Mouse (Mus musculus): ENCODE results near the gene Hist1h2af. TPM values are rescaled to one million over a fixed set of nuclear protein-coding genes. Genes with fewer than 3 reads are reported as not detected.

Gene Hist1h2af
- polyA plus RNA-seq, 1 experiment from 2014 or later = 5.4 TPM

GRCm38 (mm10) chr13:23503797-23504196, 29.9 kb upstream of the Hist1h2af start:
- no peaks in the 10 kb centered on the region for H3K9me3 ChIP-seq (ENCODE audit: control insufficient read depth, low read length)
- no peaks in the 10 kb centered on the region for H3K36me3 ChIP-seq (ENCODE audit: control insufficient read depth, insufficient read depth, low read length)
- peaks cover 14 to 27% of the 10 kb centered on the region in 2 experiments; a peak in 3 of 4 replicates for H3K4me1 ChIP-seq (ENCODE audit: control insufficient read depth in 2 of 2, insufficient read depth in 2 of 2, low read length in 2 of 2)
- no peak overlapping the region for H3K4me3 ChIP-seq (ENCODE audit: control insufficient read depth in 1 of 2, insufficient read depth in 1 of 2, low read depth in 1 of 2, low read length in 2 of 2)
- WGBS = 3% methylated on average over 9 of the region's 9 CpGs
- no peak overlapping the region for H3K9ac ChIP-seq (ENCODE audit: low read length)
- H3K4me2 ChIP-seq (ENCODE audit: low read length) = peak overlapping the region; percentile 23; the same call in 1 of the 2 replicates
- ATAC-seq (ENCODE audit: insufficient number of reproducible peaks, insufficient read depth, low FRiP score, low read depth) = no peak
- H3K27ac ChIP-seq (replicated peaks in 1 of 2; ENCODE audit: control insufficient read depth in 1 of 2, insufficient read depth in 1 of 2, low read depth in 2 of 2, low read length in 2 of 2) = no peak overlapping the region
- no peaks in the 10 kb centered on the region for H3K27me3 ChIP-seq (ENCODE audit: control insufficient read depth, insufficient read depth, low read length)

GRCm38 (mm10) chr13:23505662-23506345, 27.9 kb upstream of the Hist1h2af start:
- no peak for ATAC-seq (ENCODE audit: insufficient number of reproducible peaks, insufficient read depth, low FRiP score, low read depth)
- H3K27ac ChIP-seq (replicated peaks in 1 of 2; ENCODE audit: control insufficient read depth in 1 of 2, insufficient read depth in 1 of 2, low read depth in 2 of 2, low read length in 2 of 2) = peak overlapping the region; percentile 35 to 57; a peak in 3 of 4 replicates
- WGBS = 8% methylated on average over 14 of the region's 14 CpGs
- H3K4me2 ChIP-seq (ENCODE audit: low read length) = peak overlapping the region; percentile 63
- peaks cover 14 to 27% of the 10 kb centered on the region in 2 experiments for H3K4me1 ChIP-seq (ENCODE audit: control insufficient read depth in 2 of 2, insufficient read depth in 2 of 2, low read length in 2 of 2)
- peak overlapping the region; percentile 68 for H3K9ac ChIP-seq (ENCODE audit: low read length)
- H3K4me3 ChIP-seq (ENCODE audit: control insufficient read depth in 1 of 2, insufficient read depth in 1 of 2, low read depth in 1 of 2, low read length in 2 of 2) = peak overlapping the region; percentile 33 to 40
- H3K27me3 ChIP-seq (ENCODE audit: control insufficient read depth, insufficient read depth, low read length) = no peaks in the 10 kb centered on the region
- no peaks in the 10 kb centered on the region for H3K36me3 ChIP-seq (ENCODE audit: control insufficient read depth, insufficient read depth, low read length)
- no peaks in the 10 kb centered on the region for H3K9me3 ChIP-seq (ENCODE audit: control insufficient read depth, low read length)

DNA sequence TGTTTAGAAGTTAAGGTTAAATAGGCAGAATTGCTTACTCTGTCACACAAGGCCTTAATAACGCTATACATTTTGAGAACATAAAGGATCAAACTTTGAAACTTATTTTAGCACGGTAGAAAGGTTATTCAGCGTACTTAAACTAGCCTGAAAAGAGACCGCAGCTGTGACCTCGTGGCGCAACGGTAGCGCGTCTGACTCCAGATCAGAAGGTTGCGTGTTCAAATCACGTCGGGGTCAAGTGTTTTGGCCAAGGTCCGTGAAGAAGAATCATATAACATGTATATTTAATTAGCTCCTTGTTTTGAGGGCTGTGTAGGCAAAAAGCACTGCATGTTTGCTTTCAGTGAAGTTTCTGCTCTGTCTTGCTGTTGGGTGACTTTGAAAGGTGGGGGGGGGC, 27.4 kb upstream of the Hist1h2af start:
- Histone ChIP-seq H3K36me3 (ENCODE audit: control insufficient read depth, insufficient read depth, low read length) (no peaks in the 10 kb centered on the region), H3K27ac (replicated peaks in 1 of 2; ENCODE audit: control insufficient read depth in 1 of 2, insufficient read depth in 1 of 2, low read depth in 2 of 2, low read length in 2 of 2) (peak overlapping the region in 1 of 2 experiments; percentile 35; a peak in 1 of 4 replicates), H3K4me1 (ENCODE audit: control insufficient read depth in 2 of 2, insufficient read depth in 2 of 2, low read length in 2 of 2) (peaks cover 14 to 27% of the 10 kb centered on the region in 2 experiments), H3K9me3 (ENCODE audit: control insufficient read depth, low read length) (no peaks in the 10 kb centered on the region), H3K27me3 (ENCODE audit: control insufficient read depth, insufficient read depth, low read length) (no peaks in the 10 kb centered on the region), H3K9ac (ENCODE audit: low read length) (peak overlapping the region; percentile 68), H3K4me3 (ENCODE audit: control insufficient read depth in 1 of 2, insufficient read depth in 1 of 2, low read depth in 1 of 2, low read length in 2 of 2) (peak overlapping the region in 1 of 2 experiments; percentile 33; a peak in 2 of 4 replicates), H3K4me2 (ENCODE audit: low read length) (peak overlapping the region; percentile 63)
- ATAC-seq (ENCODE audit: insufficient number of reproducible peaks, insufficient read depth, low FRiP score, low read depth) = no peak
- WGBS = 10% methylated on average over 13 of the region's 13 CpGs

GRCm38 (mm10) chr13:23506819-23507515, 26.7 kb upstream of the Hist1h2af start:
- no peaks in the 10 kb centered on the region for H3K36me3 ChIP-seq (ENCODE audit: control insufficient read depth, insufficient read depth, low read length)
- ATAC-seq (ENCODE audit: insufficient number of reproducible peaks, insufficient read depth, low FRiP score, low read depth) = no peak
- no peak overlapping the region for H3K4me3 ChIP-seq (ENCODE audit: control insufficient read depth in 1 of 2, insufficient read depth in 1 of 2, low read depth in 1 of 2, low read length in 2 of 2)
- H3K27me3 ChIP-seq (ENCODE audit: control insufficient read depth, insufficient read depth, low read length) = no peaks in the 10 kb centered on the region
- WGBS = 30% methylated on average over 14 of the region's 14 CpGs
- no peaks in the 10 kb centered on the region for H3K9me3 ChIP-seq (ENCODE audit: control insufficient read depth, low read length)
- H3K27ac ChIP-seq (replicated peaks in 1 of 2; ENCODE audit: control insufficient read depth in 1 of 2, insufficient read depth in 1 of 2, low read depth in 2 of 2, low read length in 2 of 2) = peak overlapping the region in 1 of 2 experiments; percentile 9; a peak in 1 of 4 replicates
- peak overlapping the region; percentile 63 for H3K4me2 ChIP-seq (ENCODE audit: low read length)
- H3K4me1 ChIP-seq (ENCODE audit: control insufficient read depth in 2 of 2, insufficient read depth in 2 of 2, low read length in 2 of 2) = peaks cover 14 to 23% of the 10 kb centered on the region in 2 experiments
- no peak overlapping the region for H3K9ac ChIP-seq (ENCODE audit: low read length)

GRCm38 (mm10) chr13:23510127-23510526, 23.6 kb upstream of the Hist1h2af start:
- no peak for ATAC-seq (ENCODE audit: insufficient number of reproducible peaks, insufficient read depth, low FRiP score, low read depth)
- 27% methylated on average over 1 of the region's 1 CpGs for WGBS

GRCm38 (mm10) chr13:23513517-23513916, 20.2 kb upstream of the Hist1h2af start:
- H3K4me1 ChIP-seq (ENCODE audit: control insufficient read depth in 2 of 2, insufficient read depth in 2 of 2, low read length in 2 of 2) = peaks cover 3 to 9% of the 10 kb centered on the region in 2 experiments; a peak in 2 of 4 replicates
- H3K27me3 ChIP-seq (ENCODE audit: control insufficient read depth, insufficient read depth, low read length) = no peaks in the 10 kb centered on the region
- no peak overlapping the region for H3K4me2 ChIP-seq (ENCODE audit: low read length)
- H3K9ac ChIP-seq (ENCODE audit: low read length) = no peak overlapping the region
- H3K27ac ChIP-seq (replicated peaks in 1 of 2; ENCODE audit: control insufficient read depth in 1 of 2, insufficient read depth in 1 of 2, low read depth in 2 of 2, low read length in 2 of 2) = no peak overlapping the region
- H3K9me3 ChIP-seq (ENCODE audit: control insufficient read depth, low read length) = no peaks in the 10 kb centered on the region
- no peak for ATAC-seq (ENCODE audit: insufficient number of reproducible peaks, insufficient read depth, low FRiP score, low read depth)
- H3K36me3 ChIP-seq (ENCODE audit: control insufficient read depth, insufficient read depth, low read length) = no peaks in the 10 kb centered on the region
- H3K4me3 ChIP-seq (ENCODE audit: control insufficient read depth in 1 of 2, insufficient read depth in 1 of 2, low read depth in 1 of 2, low read length in 2 of 2) = no peak overlapping the region
- WGBS = 68% methylated on average over 1 of the region's 1 CpGs

More at GRCm38 (mm10) chr13:23510127-23510526, 23.6 kb upstream of the Hist1h2af start:
- H3K27me3 ChIP-seq (ENCODE audit: control insufficient read depth, insufficient read depth, low read length) = no peaks in the 10 kb centered on the region
- peaks cover 14% of the 10 kb centered on the region in 2 experiments for H3K4me1 ChIP-seq (ENCODE audit: control insufficient read depth in 2 of 2, insufficient read depth in 2 of 2, low read length in 2 of 2)
- H3K4me2 ChIP-seq (ENCODE audit: low read length) = no peak overlapping the region
- H3K9me3 ChIP-seq (ENCODE audit: control insufficient read depth, low read length) = no peaks in the 10 kb centered on the region
- H3K27ac ChIP-seq (replicated peaks in 1 of 2; ENCODE audit: control insufficient read depth in 1 of 2, insufficient read depth in 1 of 2, low read depth in 2 of 2, low read length in 2 of 2) = 0 out of 4 replicates have a peak overlapping the region, but pooled peaks of 1 of the 2 experiments have one; percentile 5
- H3K9ac ChIP-seq (ENCODE audit: low read length) = no peak overlapping the region
- H3K4me3 ChIP-seq (ENCODE audit: control insufficient read depth in 1 of 2, insufficient read depth in 1 of 2, low read depth in 1 of 2, low read length in 2 of 2) = no peak overlapping the region
- H3K36me3 ChIP-seq (ENCODE audit: control insufficient read depth, insufficient read depth, low read length) = no peaks in the 10 kb centered on the region

GRCm38 (mm10) chr13:23515281-23515680, 18.4 kb upstream of the Hist1h2af start:
- peaks cover 3 to 5% of the 10 kb centered on the region in 2 experiments; a peak in 2 of 4 replicates for H3K4me1 ChIP-seq (ENCODE audit: control insufficient read depth in 2 of 2, insufficient read depth in 2 of 2, low read length in 2 of 2)
- ATAC-seq (ENCODE audit: insufficient number of reproducible peaks, insufficient read depth, low FRiP score, low read depth) = no peak
- no peaks in the 10 kb centered on the region for H3K27me3 ChIP-seq (ENCODE audit: control insufficient read depth, insufficient read depth, low read length)
- H3K9me3 ChIP-seq (ENCODE audit: control insufficient read depth, low read length) = no peaks in the 10 kb centered on the region
- no peak overlapping the region for H3K27ac ChIP-seq (replicated peaks in 1 of 2; ENCODE audit: control insufficient read depth in 1 of 2, insufficient read depth in 1 of 2, low read depth in 2 of 2, low read length in 2 of 2)
- 82% methylated on average over 5 of the region's 5 CpGs for WGBS
- no peak overlapping the region for H3K4me2 ChIP-seq (ENCODE audit: low read length)
- no peak overlapping the region for H3K4me3 ChIP-seq (ENCODE audit: control insufficient read depth in 1 of 2, insufficient read depth in 1 of 2, low read depth in 1 of 2, low read length in 2 of 2)
- H3K36me3 ChIP-seq (ENCODE audit: control insufficient read depth, insufficient read depth, low read length) = no peaks in the 10 kb centered on the region
- no peak overlapping the region for H3K9ac ChIP-seq (ENCODE audit: low read length)

All from heart, embryonic 14.5 days (tissue).